Comparison of ENCODE assay signal across 15 mouse cellular contexts in the genomic region with DNA sequence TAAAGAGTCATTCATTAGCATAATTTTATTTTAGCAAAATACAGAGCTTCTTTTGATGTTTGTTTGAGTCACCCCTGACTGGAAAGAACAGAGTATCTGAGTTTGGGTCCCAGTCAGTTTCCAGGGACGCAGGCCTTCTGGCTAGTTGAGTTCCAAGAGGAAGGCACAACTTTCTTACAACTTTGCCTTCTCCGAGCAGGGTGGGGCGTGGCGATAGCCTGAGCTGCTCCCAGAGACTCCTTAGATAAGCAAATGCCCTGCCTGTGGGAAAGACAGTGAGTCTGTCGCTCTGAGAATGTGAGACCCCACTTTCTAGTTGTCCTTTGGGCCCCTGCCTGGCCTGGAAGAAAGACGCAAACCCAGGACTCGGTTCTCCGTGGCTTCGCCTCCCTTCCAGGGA. TPM values are rescaled to one million over a fixed set of nuclear protein-coding genes. Genes with fewer than 3 reads are reported as not detected.
A peak's percentile ranks its signal among the peaks of the same experiment; 100 is the strongest.
DNase-seq lines count a peak whose midpoint lies in the region; ATAC-seq and TF ChIP-seq lines count a peak whose summit lies in the region.
"Had no signal": no experiment of that assay in that cellular context is flagged by ENCODE, and none has a peak within 500 bp of the region (broad histone marks: within the 10 kb centered on the region; RNA-seq: fewer than 3 reads in every experiment).

No protein-coding gene starts in this region.

- no peak for ATAC-seq in forebrain, embryonic 13.5 days
- no peak for ATAC-seq in forebrain, embryonic 16.5 days
- ATAC-seq in midbrain, embryonic 11.5 days (ENCODE audit: low FRiP score): no peak
- ATAC-seq in midbrain, embryonic 16.5 days: no peak
- ATAC-seq in intestine, postnatal 0 days: peak; percentile 66
- ATAC-seq in stomach, embryonic 16.5 days (ENCODE audit: insufficient read depth, low FRiP score): no peak

- no peaks in the 10 kb centered on the region for H3K9me3 ChIP-seq in forebrain, embryonic 13.5 days (replicated peaks)
- H3K9me3 ChIP-seq in forebrain, embryonic 16.5 days (ENCODE audit: control insufficient read depth, low read length): no peaks in the 10 kb centered on the region
- no peaks in the 10 kb centered on the region for H3K9me3 ChIP-seq in midbrain, embryonic 11.5 days (ENCODE audit: control insufficient read depth, low read length)
- H3K9me3 ChIP-seq in midbrain, embryonic 16.5 days (replicated peaks; ENCODE audit: control insufficient read depth, low read length, poor library complexity, severe bottlenecking): no peaks in the 10 kb centered on the region
- no peaks in the 10 kb centered on the region for H3K9me3 ChIP-seq in intestine, postnatal 0 days (ENCODE audit: control insufficient read depth)
- no peaks in the 10 kb centered on the region for H3K9me3 ChIP-seq in stomach, embryonic 16.5 days (replicated peaks; ENCODE audit: control insufficient read depth, low read length)
- H3K9me3 ChIP-seq: kidney, embryonic 15.5 days; limb, embryonic 10.5 days; neural tube, embryonic 12.5 days had no signal

- H3K9ac ChIP-seq in forebrain, embryonic 13.5 days: 0 out of 2 replicates have a peak overlapping the region, but pooled peaks have one; percentile 27
- H3K9ac ChIP-seq in forebrain, embryonic 16.5 days (replicated peaks; ENCODE audit: low read depth, low read length): no peak overlapping the region
- no peak overlapping the region for H3K9ac ChIP-seq in midbrain, embryonic 11.5 days (ENCODE audit: low read length)
- no peak overlapping the region for H3K9ac ChIP-seq in midbrain, embryonic 16.5 days (ENCODE audit: low read depth, low read length)
- H3K9ac ChIP-seq in intestine, postnatal 0 days (ENCODE audit: low read depth, low read length): no peak overlapping the region
- H3K9ac ChIP-seq in stomach, embryonic 16.5 days (ENCODE audit: low read length): no peak overlapping the region
- H3K9ac ChIP-seq: hindbrain, embryonic 14.5 days; kidney, embryonic 15.5 days; neural tube, embryonic 12.5 days had no signal

- H3K27me3 ChIP-seq in forebrain, embryonic 13.5 days: peaks cover 11% of the 10 kb centered on the region; the same call in 1 of the 2 replicates
- peaks cover 3% of the 10 kb centered on the region; the same call in 1 of the 2 replicates for H3K27me3 ChIP-seq in forebrain, embryonic 16.5 days (replicated peaks; ENCODE audit: control insufficient read depth, insufficient read depth, low read length)
- no peaks in the 10 kb centered on the region; the same call in 1 of the 2 replicates for H3K27me3 ChIP-seq in midbrain, embryonic 11.5 days (ENCODE audit: control insufficient read depth, insufficient read depth, low read length)
- H3K27me3 ChIP-seq in midbrain, embryonic 16.5 days (ENCODE audit: control insufficient read depth, insufficient read depth, low read depth, low read length): no peaks in the 10 kb centered on the region
- no peaks in the 10 kb centered on the region for H3K27me3 ChIP-seq in intestine, postnatal 0 days (replicated peaks; ENCODE audit: control insufficient read depth, insufficient read depth, low read length)
- H3K27me3 ChIP-seq in stomach, embryonic 16.5 days (ENCODE audit: control insufficient read depth, insufficient read depth, low read length): no peaks in the 10 kb centered on the region
- H3K27me3 ChIP-seq: neural tube, embryonic 12.5 days had no signal

- H3K36me3 ChIP-seq in forebrain, embryonic 13.5 days (ENCODE audit: poor library complexity, severe bottlenecking): no peaks in the 10 kb centered on the region
- no peaks in the 10 kb centered on the region for H3K36me3 ChIP-seq in forebrain, embryonic 16.5 days (ENCODE audit: control insufficient read depth, insufficient read depth)
- H3K36me3 ChIP-seq in midbrain, embryonic 11.5 days (ENCODE audit: control insufficient read depth, insufficient read depth, low read length): no peaks in the 10 kb centered on the region
- no peaks in the 10 kb centered on the region for H3K36me3 ChIP-seq in midbrain, embryonic 16.5 days (ENCODE audit: control insufficient read depth, insufficient read depth, low read length)
- no peaks in the 10 kb centered on the region for H3K36me3 ChIP-seq in intestine, postnatal 0 days (ENCODE audit: control insufficient read depth, insufficient read depth)
- H3K36me3 ChIP-seq in stomach, embryonic 16.5 days (ENCODE audit: control insufficient read depth, insufficient read depth, low read length): no peaks in the 10 kb centered on the region
- H3K36me3 ChIP-seq: kidney, embryonic 15.5 days; limb, embryonic 10.5 days; neural tube, embryonic 12.5 days had no signal

- no peaks in the 10 kb centered on the region for H3K4me1 ChIP-seq in forebrain, embryonic 13.5 days
- H3K4me1 ChIP-seq in forebrain, embryonic 16.5 days (replicated peaks; ENCODE audit: control insufficient read depth, insufficient read depth, low read length): peaks cover 2% of the 10 kb centered on the region; the same call in 1 of the 2 replicates
- peaks cover 5% of the 10 kb centered on the region; the same call in 1 of the 2 replicates for H3K4me1 ChIP-seq in midbrain, embryonic 11.5 days (ENCODE audit: control insufficient read depth, insufficient read depth, low read length)
- H3K4me1 ChIP-seq in midbrain, embryonic 16.5 days (ENCODE audit: control insufficient read depth, insufficient read depth, low read length): no peaks in the 10 kb centered on the region
- H3K4me1 ChIP-seq in intestine, postnatal 0 days (replicated peaks; ENCODE audit: control insufficient read depth, insufficient read depth, low read length): no peaks in the 10 kb centered on the region; the same call in 1 of the 2 replicates
- no peaks in the 10 kb centered on the region for H3K4me1 ChIP-seq in stomach, embryonic 16.5 days (ENCODE audit: control insufficient read depth, insufficient read depth, low read length)
- H3K4me1 ChIP-seq: neural tube, embryonic 12.5 days had no signal

- H3K4me3 ChIP-seq in forebrain, embryonic 13.5 days: no peak overlapping the region
- H3K4me3 ChIP-seq in forebrain, embryonic 16.5 days (replicated peaks; ENCODE audit: low read length): no peak overlapping the region
- no peak overlapping the region for H3K4me3 ChIP-seq in midbrain, embryonic 11.5 days (ENCODE audit: low read depth, low read length)
- H3K4me3 ChIP-seq in midbrain, embryonic 16.5 days (ENCODE audit: low read depth, low read length): no peak overlapping the region
- H3K4me3 ChIP-seq in intestine, postnatal 0 days (ENCODE audit: low read depth, low read length): 0 out of 2 replicates have a peak overlapping the region, but pooled peaks have one; percentile 11
- H3K4me3 ChIP-seq in stomach, embryonic 16.5 days (replicated peaks; ENCODE audit: low read length): no peak overlapping the region
- H3K4me3 ChIP-seq: kidney, embryonic 15.5 days; limb, embryonic 10.5 days; neural tube, embryonic 12.5 days had no signal

- no peak for DNase-seq in midbrain, embryonic 11.5 days (ENCODE audit: low spot score, missing footprints)
- DNase-seq in adrenal gland, postnatal 36 days: no peak
- DNase-seq in layer of hippocampus, adult 8-10 months (ENCODE audit: low spot score in 2 of 2): no peak
- DNase-seq: cerebellum, postnatal 14 days; gastrocnemius, postnatal 36 days; thymus, postnatal 14 days had no signal

- TF ChIP-seq CTCF in intestine, postnatal 0 days (IDR thresholded peaks at IDR 0.05; ENCODE audit: low read depth): no peak

- WGBS in forebrain, embryonic 13.5 days: 34% methylated on average over 9 of the region's 9 CpGs
- 41% methylated on average over 9 of the region's 9 CpGs for WGBS in forebrain, embryonic 16.5 days
- WGBS in midbrain, embryonic 11.5 days: 32% methylated on average over 9 of the region's 9 CpGs
- 36% methylated on average over 9 of the region's 9 CpGs for WGBS in midbrain, embryonic 16.5 days
- WGBS in intestine, postnatal 0 days: 17% methylated on average over 9 of the region's 9 CpGs
- WGBS in stomach, embryonic 16.5 days: 29% methylated on average over 9 of the region's 9 CpGs

- no peak overlapping the region for H3K4me2 ChIP-seq in forebrain, embryonic 13.5 days
- H3K4me2 ChIP-seq in forebrain, embryonic 16.5 days (ENCODE audit: low read length): no peak overlapping the region
- peak overlapping the region; percentile 15; the same call in 1 of the 2 replicates for H3K4me2 ChIP-seq in midbrain, embryonic 11.5 days
- H3K4me2 ChIP-seq in midbrain, embryonic 16.5 days (ENCODE audit: low read length): no peak overlapping the region
- peak overlapping the region; percentile 54 for H3K4me2 ChIP-seq in intestine, postnatal 0 days (replicated peaks; ENCODE audit: low read depth)
- H3K4me2 ChIP-seq in stomach, embryonic 16.5 days (ENCODE audit: low read depth, low read length): no peak overlapping the region; the same call in 1 of the 2 replicates
- H3K4me2 ChIP-seq: hindbrain, embryonic 14.5 days; kidney, embryonic 15.5 days; neural tube, embryonic 12.5 days had no signal

- no peak overlapping the region for H3K27ac ChIP-seq in forebrain, embryonic 13.5 days
- H3K27ac ChIP-seq in forebrain, embryonic 16.5 days (ENCODE audit: low read length): no peak overlapping the region
- H3K27ac ChIP-seq in midbrain, embryonic 11.5 days (ENCODE audit: low read depth, low read length): no peak overlapping the region
- no peak overlapping the region for H3K27ac ChIP-seq in midbrain, embryonic 16.5 days (ENCODE audit: low read length)
- peak overlapping the region; percentile 86 for H3K27ac ChIP-seq in intestine, postnatal 0 days (ENCODE audit: low read depth, low read length)
- peak overlapping the region; percentile 66; the same call in 1 of the 2 replicates for H3K27ac ChIP-seq in stomach, embryonic 16.5 days (ENCODE audit: low read length)
- H3K27ac ChIP-seq: hindbrain, embryonic 14.5 days; kidney, embryonic 15.5 days; limb, embryonic 10.5 days; neural tube, embryonic 12.5 days had no signal

RNA-seq across cellular contexts. Expression of a gene that starts 44.4 kb away (rescaled TPM):
- polyA plus RNA-seq in forebrain, embryonic 13.5 days (2015; fragmentation: Nextera tagmentation; extraction: Ambion mirVana): 28.0 and 32.5 TPM in 2 replicates
- 63.1 and 94.4 TPM in 2 replicates for polyA plus RNA-seq in forebrain, embryonic 16.5 days (2015; fragmentation: Nextera tagmentation; extraction: Ambion mirVana)
- 49.9 and 55.1 TPM in 2 replicates for polyA plus RNA-seq in midbrain, embryonic 11.5 days (2014; fragmentation: Nextera tagmentation; extraction: Ambion mirVana)
- polyA plus RNA-seq in midbrain, embryonic 16.5 days (2015; fragmentation: Nextera tagmentation; extraction: Ambion mirVana): 83.5 and 89.1 TPM in 2 replicates
- 0.50 and 0.77 TPM in 2 replicates for polyA plus RNA-seq in intestine, postnatal 0 days (2015; fragmentation: Nextera tagmentation; extraction: Ambion mirVana)
- 0.83 and 1.5 TPM in 2 replicates for polyA plus RNA-seq in stomach, embryonic 16.5 days (2015; fragmentation: Nextera tagmentation; extraction: Ambion mirVana)
- total RNA-seq in adrenal gland, postnatal 36 days (2021): 1 to 10 TPM; 4.7 to 4.9 TPM
- 100 to 1,000 TPM; 167 to 280 (median 203) TPM for total RNA-seq in layer of hippocampus, adult 8-10 months (2022)

Comparison
In these comparisons a context has a peak if more than half of its experiments do, and no peak if none do; other contexts are left out.
1. H3K4me2 ChIP-seq: peak in midbrain, embryonic 11.5 days (single experiment) and intestine, postnatal 0 days (single experiment); none in forebrain, embryonic 13.5 days (single experiment), forebrain, embryonic 16.5 days (single experiment), midbrain, embryonic 16.5 days (single experiment) and stomach, embryonic 16.5 days (single experiment).
2. H3K27ac ChIP-seq: peak in intestine, postnatal 0 days (single experiment) and stomach, embryonic 16.5 days (single experiment); none in forebrain, embryonic 13.5 days (single experiment), forebrain, embryonic 16.5 days (single experiment), midbrain, embryonic 11.5 days (single experiment) and midbrain, embryonic 16.5 days (single experiment).
3. RNA of a gene that starts 44.4 kb away (polyA plus RNA-seq): 83.5 to 89.1 TPM in midbrain, embryonic 16.5 days, 63.1 to 94.4 TPM in forebrain, embryonic 16.5 days, 49.9 to 55.1 TPM in midbrain, embryonic 11.5 days and 28.0 to 32.5 TPM in forebrain, embryonic 13.5 days; 0.83 to 1.5 TPM in stomach, embryonic 16.5 days and 0.50 to 0.77 TPM in intestine, postnatal 0 days; every median in the first group is over 10 times any median in the second.